Mouse (Mus musculus) hematopoietic multipotent progenitor cell, adult 10-12 weeks (in vitro differentiated cells): Measurements from ENCODE around the gene Sik2. TPM values are rescaled to one million over a fixed set of nuclear protein-coding genes. Genes with fewer than 3 reads are reported as not detected.

Experiments
- polyA plus RNA-seq: library from polyadenylated mRNA; stranded (reverse); fragments of >175 nt; gene quantifications from 2 replicates; pipeline ENCODE4 v1.2.3, GENCODE M21; 2012; ENCODE audit warnings: low replicate concordance

The Sik2 gene
- 22.3 and 25.0 TPM in 2 replicates for polyA plus RNA-seq

GRCm38 (mm10) chr9:51008841-51009655 is at the start of gene Sik2:
Sik2 (minus strand) TSS chr9:51009073.

GRCm38 (mm10) chr9:50845081-50845480 is 163.8 kb downstream of the Sik2 start, which contains the start of gene Ppp2r1b:
Ppp2r1b (plus strand) TSS chr9:50845301.

Other genes with a start within 250 kb of the Sik2 start
- 0.58 and 1.3 TPM in 2 replicates for gene Fdxacb1, start 240.8 kb downstream of the Sik2 start, polyA plus RNA-seq
- gene Alg9, start 234.1 kb downstream of the Sik2 start, polyA plus RNA-seq = 4.0 and 8.4 TPM in 2 replicates
- 2.3 and 2.5 TPM in 2 replicates for gene 1110032A03Rik, start 233.6 kb downstream of the Sik2 start, polyA plus RNA-seq
- 4.3 and 4.8 TPM in 2 replicates for gene Ppp2r1b, start 163.8 kb downstream of the Sik2 start, polyA plus RNA-seq
- not detected in 2 replicates for gene Btg4, start 51.8 kb upstream of the Sik2 start, polyA plus RNA-seq
- 0.21 and 0.87 TPM in 2 replicates for gene Layn, start 68.0 kb upstream of the Sik2 start, polyA plus RNA-seq
- not detected in 2 replicates for gene 4833427G06Rik, start 93.0 kb upstream of the Sik2 start, polyA plus RNA-seq
- gene Gm32742, start 156.4 kb upstream of the Sik2 start, polyA plus RNA-seq = 0.03 and 0.09 TPM in 2 replicates
- 606 and 1,021 TPM in 2 replicates for gene Pou2af1, start 204.6 kb upstream of the Sik2 start, polyA plus RNA-seq